Mouse (Mus musculus): ENCODE measurements around the gene Acta1. TPM values are rescaled to one million over a fixed set of nuclear protein-coding genes. Genes with fewer than 3 reads are reported as not detected.

Acta1 gene
- polyA plus RNA-seq, 1 experiment from 2014 or later: 10.2 TPM

DNA sequence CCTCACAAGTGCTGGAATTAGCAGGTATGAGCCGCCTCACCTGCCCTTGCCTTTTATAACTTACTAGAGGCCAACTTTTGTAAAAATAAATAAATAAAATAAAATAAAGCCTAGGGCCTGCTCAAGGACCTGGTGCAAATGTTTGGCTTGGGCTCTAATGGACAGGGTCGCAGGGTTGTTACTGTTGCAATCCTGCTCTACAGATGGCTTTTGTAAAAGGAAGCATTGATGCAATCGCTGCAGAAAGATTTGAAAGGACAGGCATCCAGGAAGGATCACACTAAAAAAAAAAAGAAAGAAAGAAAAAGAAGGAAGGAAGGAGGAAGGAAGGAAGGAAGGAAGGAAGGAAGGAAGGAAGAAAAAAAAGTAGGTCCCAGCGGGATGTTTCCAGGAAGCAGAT, 34.2 kb downstream of the Acta1 start:
- H3K27ac ChIP-seq (replicated peaks; ENCODE audit: low read depth, low read length): no peak overlapping the region
- WGBS: 78% methylated on average over 4 of the region's 4 CpGs
- no peaks in the 10 kb centered on the region for H3K36me3 ChIP-seq (replicated peaks; ENCODE audit: control insufficient read depth, insufficient read depth, low read depth, low read length)
- H3K9me3 ChIP-seq (replicated peaks; ENCODE audit: control insufficient read depth, low read length): no peaks in the 10 kb centered on the region
- no peak overlapping the region for H3K4me3 ChIP-seq (ENCODE audit: low read depth, low read length)
- H3K27me3 ChIP-seq (ENCODE audit: control insufficient read depth, insufficient read depth, low read length): no peaks in the 10 kb centered on the region; the same call in 1 of the 2 replicates
- H3K4me2 ChIP-seq (ENCODE audit: low read depth, low read length): no peak overlapping the region
- H3K4me1 ChIP-seq (ENCODE audit: control insufficient read depth, insufficient read depth, low read length): no peaks in the 10 kb centered on the region
- ATAC-seq (replicated peaks; ENCODE audit: insufficient number of reproducible peaks, low FRiP score, low TSS enrichment, low read depth) (no peak), DNase-seq (ENCODE audit: low spot score) (no peak)
- H3K9ac ChIP-seq (replicated peaks; ENCODE audit: low read length): no peak overlapping the region

DNA sequence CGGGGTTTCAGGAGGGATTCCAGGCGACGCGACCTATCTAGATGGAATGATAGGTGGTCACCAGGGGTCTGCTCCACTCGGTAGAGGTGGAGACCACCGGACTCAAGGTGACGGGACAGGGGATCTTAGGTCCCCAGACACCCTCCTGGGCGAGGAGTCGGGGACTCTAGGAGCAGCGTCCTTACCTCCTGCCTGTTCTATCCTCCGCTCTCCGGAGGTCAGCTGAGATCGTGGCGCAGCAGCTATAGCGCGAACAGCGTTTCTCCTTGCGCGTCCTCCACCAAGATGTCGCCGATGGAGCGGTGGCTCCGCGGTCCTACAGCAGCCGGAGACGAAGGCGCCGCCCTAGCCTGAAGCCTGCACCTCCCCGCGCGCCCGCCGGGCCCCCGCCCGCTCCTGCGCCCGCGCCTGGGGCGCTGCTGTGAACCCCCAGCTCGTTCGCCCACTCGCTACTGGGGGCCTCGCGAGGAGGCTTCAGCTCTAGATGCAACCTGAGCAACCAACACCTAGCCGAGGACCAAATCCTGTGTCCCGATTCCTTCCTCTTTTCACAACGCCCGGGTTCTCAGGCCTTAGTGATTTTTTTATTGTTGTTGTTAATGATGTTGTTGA, 34.8 kb downstream of the Acta1 start, which contains the start of gene Ccsap:
Gene Ccsap (minus strand): TSS at position 562 of the 612 bp plus-strand sequence.
- no peaks in the 10 kb centered on the region for H3K36me3 ChIP-seq (replicated peaks; ENCODE audit: control insufficient read depth, insufficient read depth, low read depth, low read length)
- ATAC-seq (replicated peaks; ENCODE audit: insufficient number of reproducible peaks, low FRiP score, low TSS enrichment, low read depth): peak; percentile 66
- peak within 1 kb of the TSS; percentile 94 for H3K4me3 ChIP-seq (ENCODE audit: low read depth, low read length)
- no peak within 1 kb of the TSS; the same call in 1 of the 2 replicates for H3K27ac ChIP-seq (replicated peaks; ENCODE audit: low read depth, low read length)
- DNase-seq (ENCODE audit: low spot score): peak; percentile 39
- H3K4me1 ChIP-seq (ENCODE audit: control insufficient read depth, insufficient read depth, low read length): no peaks in the 10 kb centered on the region
- H3K27me3 ChIP-seq (ENCODE audit: control insufficient read depth, insufficient read depth, low read length): no peaks in the 10 kb centered on the region; the same call in 1 of the 2 replicates
- no peaks in the 10 kb centered on the region for H3K9me3 ChIP-seq (replicated peaks; ENCODE audit: control insufficient read depth, low read length)
- peak within 1 kb of the TSS; percentile 92 for H3K4me2 ChIP-seq (ENCODE audit: low read depth, low read length)
- 2% methylated on average over 48 of the region's 48 CpGs for WGBS
- H3K9ac ChIP-seq (replicated peaks; ENCODE audit: low read length): peak within 1 kb of the TSS; percentile 76

DNA sequence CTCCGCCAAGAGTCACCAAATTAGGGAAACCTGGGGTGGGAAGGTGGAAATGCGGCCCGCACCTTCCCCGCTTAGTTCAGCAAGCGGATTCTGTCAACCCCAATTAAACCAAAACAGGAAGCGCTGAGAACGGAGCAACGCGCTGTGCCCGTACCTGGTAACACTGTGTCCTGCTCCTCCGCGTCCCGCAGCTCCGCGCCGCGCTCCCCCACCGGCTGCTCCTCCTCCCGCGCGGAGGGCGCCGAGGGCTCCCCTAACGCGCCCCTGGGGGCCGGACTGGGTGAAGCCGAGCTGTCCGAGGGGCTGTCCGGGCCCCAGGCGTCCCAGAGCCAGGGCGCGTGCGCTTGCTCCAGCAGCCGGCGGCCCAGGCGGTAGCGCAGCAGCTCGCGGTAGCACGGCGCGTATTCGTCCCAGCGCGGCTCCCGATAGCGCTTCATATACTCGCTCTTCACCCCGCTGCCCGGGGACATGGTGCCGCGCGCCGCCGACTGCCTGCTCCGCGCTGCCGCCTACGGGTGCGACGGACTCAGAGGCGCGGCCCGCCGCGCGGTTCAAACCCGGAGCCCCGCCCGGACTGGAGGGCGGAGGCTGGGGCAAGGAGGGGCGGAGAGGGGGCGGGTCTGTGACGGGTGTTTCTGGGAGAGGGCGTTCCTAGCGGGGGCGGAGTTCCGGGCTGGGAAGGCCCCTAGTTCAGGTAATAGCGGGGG, 35.5 kb downstream of the Acta1 start:
- Histone ChIP-seq H3K27ac (replicated peaks; ENCODE audit: low read depth, low read length) (no peak overlapping the region; the same call in 1 of the 2 replicates), H3K4me1 (ENCODE audit: control insufficient read depth, insufficient read depth, low read length) (no peaks in the 10 kb centered on the region), H3K27me3 (ENCODE audit: control insufficient read depth, insufficient read depth, low read length) (no peaks in the 10 kb centered on the region; the same call in 1 of the 2 replicates), H3K9ac (replicated peaks; ENCODE audit: low read length) (peak overlapping the region; percentile 76), H3K4me3 (ENCODE audit: low read depth, low read length) (peak overlapping the region; percentile 94), H3K9me3 (replicated peaks; ENCODE audit: control insufficient read depth, low read length) (no peaks in the 10 kb centered on the region), H3K36me3 (replicated peaks; ENCODE audit: control insufficient read depth, insufficient read depth, low read depth, low read length) (no peaks in the 10 kb centered on the region), H3K4me2 (ENCODE audit: low read depth, low read length) (peak overlapping the region; percentile 92)
- under 1% methylated on average over 77 of the region's 79 CpGs for WGBS
- ATAC-seq (replicated peaks; ENCODE audit: insufficient number of reproducible peaks, low FRiP score, low TSS enrichment, low read depth) (peak; percentile 92), DNase-seq (ENCODE audit: low spot score) (peak; percentile 96)

DNA sequence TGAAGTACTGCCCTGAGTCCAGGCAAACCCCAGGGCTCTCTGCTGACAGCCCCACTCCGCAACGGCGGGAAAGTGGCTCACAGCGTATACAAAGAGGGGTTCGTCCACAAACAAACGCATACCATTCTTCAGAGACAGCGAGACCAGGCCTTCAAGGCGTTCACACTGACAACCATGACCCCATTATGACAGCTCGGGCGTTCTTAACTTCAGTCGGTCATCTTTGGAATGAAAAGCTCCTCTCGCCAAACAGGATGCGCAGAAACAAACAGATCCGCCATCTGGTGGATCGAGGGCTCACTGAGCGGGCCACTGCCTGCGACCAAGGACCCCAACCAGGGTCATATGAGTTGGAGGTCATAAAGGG, 36.0 kb downstream of the Acta1 start:
- 0 out of 2 replicates have a peak, but pooled peaks have one; percentile 10 for ATAC-seq (replicated peaks; ENCODE audit: insufficient number of reproducible peaks, low FRiP score, low TSS enrichment, low read depth)
- no peaks in the 10 kb centered on the region for H3K36me3 ChIP-seq (replicated peaks; ENCODE audit: control insufficient read depth, insufficient read depth, low read depth, low read length)
- H3K9me3 ChIP-seq (replicated peaks; ENCODE audit: control insufficient read depth, low read length): no peaks in the 10 kb centered on the region
- peak overlapping the region; percentile 76 for H3K9ac ChIP-seq (replicated peaks; ENCODE audit: low read length)
- no peaks in the 10 kb centered on the region for H3K27me3 ChIP-seq (ENCODE audit: control insufficient read depth, insufficient read depth, low read length)
- under 1% methylated on average over 17 of the region's 17 CpGs for WGBS
- no peak overlapping the region for H3K27ac ChIP-seq (replicated peaks; ENCODE audit: low read depth, low read length)
- H3K4me3 ChIP-seq (ENCODE audit: low read depth, low read length): peak overlapping the region; percentile 94
- H3K4me2 ChIP-seq (ENCODE audit: low read depth, low read length): peak overlapping the region; percentile 92
- H3K4me1 ChIP-seq (ENCODE audit: control insufficient read depth, insufficient read depth, low read length): no peaks in the 10 kb centered on the region
- peak; percentile 34 for DNase-seq (ENCODE audit: low spot score)

DNA sequence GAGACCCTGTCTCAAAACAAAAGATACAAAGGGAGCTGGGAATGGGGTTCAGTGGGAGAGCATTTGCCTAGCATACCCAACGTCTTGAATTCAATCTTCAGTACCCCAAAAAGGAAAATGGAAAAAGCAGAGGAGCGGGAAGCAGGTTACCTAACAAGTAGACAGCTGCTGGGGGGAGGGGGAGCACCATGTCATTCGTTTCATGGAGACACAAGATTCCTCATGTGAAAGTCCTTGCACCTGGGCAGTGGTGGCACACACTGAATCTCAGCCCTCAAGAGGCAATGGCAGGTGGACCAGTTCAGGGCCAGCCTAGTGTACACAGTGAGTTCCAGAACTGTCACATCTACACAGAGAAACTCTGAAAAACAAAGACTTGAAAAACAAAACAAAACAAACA, 37.2 kb downstream of the Acta1 start:
- H3K9ac ChIP-seq (replicated peaks; ENCODE audit: low read length): no peak overlapping the region
- no peak overlapping the region for H3K27ac ChIP-seq (replicated peaks; ENCODE audit: low read depth, low read length)
- no peak for ATAC-seq (replicated peaks; ENCODE audit: insufficient number of reproducible peaks, low FRiP score, low TSS enrichment, low read depth)
- no peaks in the 10 kb centered on the region for H3K4me1 ChIP-seq (ENCODE audit: control insufficient read depth, insufficient read depth, low read length)
- WGBS: 73% methylated on average over 3 of the region's 3 CpGs
- H3K4me2 ChIP-seq (ENCODE audit: low read depth, low read length): no peak overlapping the region
- H3K4me3 ChIP-seq (ENCODE audit: low read depth, low read length): no peak overlapping the region
- no peaks in the 10 kb centered on the region for H3K27me3 ChIP-seq (ENCODE audit: control insufficient read depth, insufficient read depth, low read length)
- no peaks in the 10 kb centered on the region for H3K36me3 ChIP-seq (replicated peaks; ENCODE audit: control insufficient read depth, insufficient read depth, low read depth, low read length)
- DNase-seq (ENCODE audit: low spot score): no peak
- no peaks in the 10 kb centered on the region for H3K9me3 ChIP-seq (replicated peaks; ENCODE audit: control insufficient read depth, low read length)

DNA sequence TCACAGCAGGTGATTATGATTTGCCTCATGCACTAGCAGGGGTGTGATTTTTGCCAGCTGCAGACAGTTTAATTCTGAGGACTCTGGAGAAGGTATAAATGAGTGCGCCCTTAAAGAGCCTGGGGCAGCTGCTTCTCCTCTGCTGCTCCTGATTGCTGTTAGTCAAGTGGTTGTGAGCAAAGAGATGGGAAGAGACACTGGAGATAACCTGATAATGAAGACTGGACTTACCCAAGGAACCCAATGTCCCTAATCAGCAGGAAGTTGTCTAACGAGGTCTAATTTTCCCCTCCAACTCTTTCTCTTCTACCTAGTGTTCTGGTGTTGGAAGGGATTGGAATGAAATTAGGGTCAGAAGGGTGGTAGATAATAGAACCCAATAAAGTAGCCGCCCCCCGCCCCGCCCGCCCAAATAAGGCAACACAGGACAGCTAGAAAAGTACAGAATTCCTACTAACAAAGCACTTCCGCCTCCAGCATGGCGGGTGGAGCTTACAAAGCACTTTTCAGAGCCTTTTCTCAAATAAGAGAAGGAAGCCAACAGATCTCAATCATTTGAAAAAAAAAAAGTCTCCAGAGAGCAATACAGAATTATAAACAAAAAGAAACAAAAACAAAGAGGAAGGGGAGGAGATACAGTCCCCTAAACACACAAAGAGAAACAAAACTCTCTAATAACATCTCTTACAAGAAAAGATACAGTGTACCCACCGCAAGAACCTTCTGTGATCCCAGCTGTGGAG, 39.6 kb downstream of the Acta1 start:
- Histone ChIP-seq H3K9ac (replicated peaks; ENCODE audit: low read length) (no peak overlapping the region), H3K9me3 (replicated peaks; ENCODE audit: control insufficient read depth, low read length) (no peaks in the 10 kb centered on the region), H3K4me1 (ENCODE audit: control insufficient read depth, insufficient read depth, low read length) (no peaks in the 10 kb centered on the region), H3K36me3 (replicated peaks; ENCODE audit: control insufficient read depth, insufficient read depth, low read depth, low read length) (no peaks in the 10 kb centered on the region), H3K4me3 (ENCODE audit: low read depth, low read length) (no peak overlapping the region), H3K27ac (replicated peaks; ENCODE audit: low read depth, low read length) (no peak overlapping the region), H3K4me2 (ENCODE audit: low read depth, low read length) (no peak overlapping the region), H3K27me3 (ENCODE audit: control insufficient read depth, insufficient read depth, low read length) (no peaks in the 10 kb centered on the region)
- no peak for DNase-seq (ENCODE audit: low spot score)
- no peak for ATAC-seq (replicated peaks; ENCODE audit: insufficient number of reproducible peaks, low FRiP score, low TSS enrichment, low read depth)
- 90% methylated on average over 9 of the region's 9 CpGs for WGBS

DNA sequence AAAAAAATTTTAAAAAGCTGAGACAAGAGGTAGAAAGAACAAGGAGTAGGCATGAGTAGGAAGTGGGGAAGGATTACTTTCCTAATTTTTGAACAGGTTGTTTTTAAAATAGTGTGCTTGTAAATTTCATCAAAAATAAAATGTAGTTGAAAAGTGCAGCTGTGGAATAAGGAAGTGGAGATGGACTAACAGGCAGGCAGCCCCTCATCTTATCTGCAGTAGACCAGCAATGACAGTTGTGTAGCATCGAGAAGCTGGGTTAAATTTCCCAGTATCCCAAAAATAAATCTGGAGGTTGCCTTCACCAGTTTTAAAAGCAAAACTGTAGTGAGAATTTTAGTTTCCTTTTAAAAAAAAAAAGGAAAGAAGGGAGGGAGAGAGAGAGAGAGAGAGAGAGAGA, 40.3 kb downstream of the Acta1 start:
- H3K9ac ChIP-seq (replicated peaks; ENCODE audit: low read length): no peak overlapping the region
- DNase-seq (ENCODE audit: low spot score) (no peak), ATAC-seq (replicated peaks; ENCODE audit: insufficient number of reproducible peaks, low FRiP score, low TSS enrichment, low read depth) (no peak)
- H3K4me3 ChIP-seq (ENCODE audit: low read depth, low read length): no peak overlapping the region
- H3K27me3 ChIP-seq (ENCODE audit: control insufficient read depth, insufficient read depth, low read length): no peaks in the 10 kb centered on the region
- H3K4me1 ChIP-seq (ENCODE audit: control insufficient read depth, insufficient read depth, low read length): no peaks in the 10 kb centered on the region
- H3K27ac ChIP-seq (replicated peaks; ENCODE audit: low read depth, low read length): no peak overlapping the region
- 97% methylated on average over 1 of the region's 1 CpGs for WGBS
- no peaks in the 10 kb centered on the region for H3K36me3 ChIP-seq (replicated peaks; ENCODE audit: control insufficient read depth, insufficient read depth, low read depth, low read length)
- H3K9me3 ChIP-seq (replicated peaks; ENCODE audit: control insufficient read depth, low read length): no peaks in the 10 kb centered on the region
- no peak overlapping the region for H3K4me2 ChIP-seq (ENCODE audit: low read depth, low read length)

DNA sequence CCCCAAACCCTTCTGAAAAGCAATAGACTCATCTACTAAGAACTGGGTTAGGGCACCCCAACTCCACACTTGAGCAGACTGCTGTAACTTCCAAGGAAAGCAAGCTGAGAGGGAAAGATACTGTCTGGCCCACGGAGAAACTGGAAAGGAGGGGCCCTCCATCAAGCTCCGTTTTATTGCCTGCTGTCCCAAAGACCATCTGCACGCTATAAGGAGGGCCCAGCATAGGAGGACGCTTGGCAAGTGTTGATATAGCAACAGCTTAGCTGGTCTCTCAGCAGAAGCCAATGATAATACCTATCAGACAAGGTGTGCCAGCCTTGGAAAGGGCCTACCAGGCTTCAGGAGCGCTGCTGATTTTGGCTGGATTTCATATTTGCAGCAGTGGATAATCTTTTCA, 43.0 kb downstream of the Acta1 start:
- no peak overlapping the region for H3K4me3 ChIP-seq (ENCODE audit: low read depth, low read length)
- no peak overlapping the region for H3K4me2 ChIP-seq (ENCODE audit: low read depth, low read length)
- DNase-seq (ENCODE audit: low spot score) (no peak), ATAC-seq (replicated peaks; ENCODE audit: insufficient number of reproducible peaks, low FRiP score, low TSS enrichment, low read depth) (no peak)
- WGBS: 71% methylated on average over 5 of the region's 5 CpGs
- no peak overlapping the region for H3K27ac ChIP-seq (replicated peaks; ENCODE audit: low read depth, low read length)
- H3K9ac ChIP-seq (replicated peaks; ENCODE audit: low read length): no peak overlapping the region
- H3K9me3 ChIP-seq (replicated peaks; ENCODE audit: control insufficient read depth, low read length): no peaks in the 10 kb centered on the region
- H3K27me3 ChIP-seq (ENCODE audit: control insufficient read depth, insufficient read depth, low read length): no peaks in the 10 kb centered on the region
- H3K36me3 ChIP-seq (replicated peaks; ENCODE audit: control insufficient read depth, insufficient read depth, low read depth, low read length): no peaks in the 10 kb centered on the region
- no peaks in the 10 kb centered on the region for H3K4me1 ChIP-seq (ENCODE audit: control insufficient read depth, insufficient read depth, low read length)
